Mouse (Mus musculus) adrenal gland, postnatal 14 days (tissue): Measurements from ENCODE around the gene Tespa1. TPM values are rescaled to one million over a fixed set of nuclear protein-coding genes. Genes with fewer than 3 reads are reported as not detected.
"Not testable (repeated sequence)": the region's sequence is repeated elsewhere in the genome, so short reads cannot be mapped to it uniquely, and the experiment has no call there.

Source experiments
- DNase-seq: peaks from one replicate; pipeline ENCODE4 v3.0.0; 2021; ENCODE audit warnings: mixed read lengths
- total RNA-seq: library from RNA; stranded (reverse); gene quantifications from 2 replicates; pipeline ENCODE4 v1.2.3, GENCODE M21; 2021

The Tespa1 gene
- total RNA-seq, 1 experiment from 2014 or later, result 1.1 TPM

GRCm38 (mm10) chr10:130363438-130364164 lies 40.9 kb downstream of the Tespa1 start:
- DNase-seq, result no peak

GRCm38 (mm10) chr10:130364766-130365165 lies 42.1 kb downstream of the Tespa1 start:
- no peak for DNase-seq

DNA sequence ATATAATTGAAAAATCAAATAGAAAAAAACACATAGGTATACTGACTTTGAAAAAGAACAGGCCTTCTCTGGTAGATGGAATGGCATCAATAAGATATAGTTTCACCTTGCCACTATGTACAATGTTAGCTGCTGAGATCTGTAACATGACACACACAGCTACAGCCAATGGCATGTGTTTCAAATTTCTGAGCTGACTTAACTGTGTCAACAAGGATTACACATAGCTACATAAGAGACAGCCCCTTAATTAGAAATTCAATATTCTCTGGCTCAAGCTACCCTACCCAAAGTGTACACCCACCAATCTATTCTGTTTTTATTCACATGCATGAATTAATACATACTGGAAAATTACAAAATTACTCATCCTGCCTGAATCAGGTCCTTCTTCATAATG lies 45.7 kb downstream of the Tespa1 start:
- DNase-seq, result no peak

- no peak for DNase-seq
Measured at GRCm38 (mm10) chr10:130370005-130370682, 47.5 kb downstream of the Tespa1 start.

GRCm38 (mm10) chr10:130371644-130372043 lies 49.0 kb downstream of the Tespa1 start:
- no peak for DNase-seq

GRCm38 (mm10) chr10:130372491-130373173 lies 50.0 kb downstream of the Tespa1 start:
- no peak for DNase-seq

DNA sequence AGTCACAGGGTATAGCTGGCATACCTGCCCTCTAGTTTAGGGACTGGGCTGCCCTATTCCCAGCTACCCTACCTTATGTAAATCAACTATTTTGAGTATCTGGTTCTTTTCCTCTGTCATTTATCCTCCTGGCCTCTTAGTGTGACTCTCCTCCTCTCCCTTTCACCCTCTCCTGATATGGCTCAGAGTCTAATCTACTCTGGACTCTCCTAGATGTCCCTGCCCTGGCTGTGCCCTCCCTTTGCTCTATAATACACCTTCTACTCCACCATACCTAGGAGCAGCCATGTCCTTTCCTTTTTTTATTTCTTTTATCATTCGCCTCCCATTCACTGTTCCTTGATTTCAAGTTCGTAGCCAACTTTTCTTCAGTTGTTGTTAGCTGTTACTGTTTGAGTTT lies 52.5 kb downstream of the Tespa1 start:
- DNase-seq, result no peak

DNA sequence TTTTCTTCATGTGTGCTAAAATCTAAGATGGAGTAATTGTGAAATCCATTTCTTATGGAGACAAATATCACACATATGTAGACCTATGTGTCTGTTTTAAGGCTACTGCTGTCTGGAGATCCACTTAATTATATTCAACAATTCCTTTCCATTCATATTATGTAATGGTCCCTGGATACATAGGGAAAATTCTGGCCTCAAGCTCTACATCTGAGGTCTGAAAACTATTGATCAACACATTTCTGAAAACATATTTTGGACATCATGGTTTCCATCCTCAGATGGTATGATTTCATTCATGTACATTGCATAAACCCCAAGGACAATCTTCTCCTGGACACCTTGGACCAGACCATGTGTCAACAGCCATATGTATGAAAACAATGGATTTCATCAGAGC lies 71.6 kb downstream of the Tespa1 start, which contains the start of gene Vmn2r84:
Gene Vmn2r84, minus strand, starts transcription at position 101 of the 400 bp plus-strand sequence.
- DNase-seq, result no peak

DNA sequence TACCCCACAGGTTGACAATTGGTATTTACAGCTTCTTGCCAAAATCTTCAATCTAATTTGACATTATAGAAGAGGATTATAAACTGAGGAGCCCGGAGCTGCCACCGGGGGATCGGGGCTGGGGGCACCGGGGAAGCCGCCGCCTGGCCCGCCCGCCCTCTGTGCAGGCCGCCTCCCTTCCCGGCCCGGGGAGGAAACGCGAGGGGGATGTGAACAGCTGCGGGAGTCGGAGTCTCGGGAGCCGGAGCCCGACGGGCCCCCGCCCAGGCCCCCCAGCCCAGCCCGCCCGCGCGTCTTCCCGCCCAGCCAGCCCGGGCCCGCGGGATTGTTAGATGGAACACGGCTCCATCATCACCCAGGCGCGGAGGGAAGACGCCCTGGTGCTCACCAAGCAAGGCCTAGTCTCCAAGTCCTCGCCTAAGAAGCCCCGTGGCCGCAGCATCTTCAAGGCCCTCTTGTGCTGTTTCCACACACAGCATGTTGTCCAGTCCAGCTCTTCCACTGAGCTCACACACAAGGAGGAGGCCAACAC lies 89.6 kb downstream of the Tespa1 start:
- not testable (repeated sequence) for DNase-seq

Other genes with a start within 250 kb of the Tespa1 start
- gene Olfr823, start 207.5 kb upstream of the Tespa1 start, total RNA-seq, result not detected in 2 replicates
- not detected in 2 replicates for gene Olfr824, start 192.9 kb upstream of the Tespa1 start, total RNA-seq
- gene Olfr825, start 156.1 kb upstream of the Tespa1 start, total RNA-seq, result not detected in 2 replicates
- not detected in 2 replicates for gene Olfr826, start 138.7 kb upstream of the Tespa1 start, total RNA-seq
- gene Olfr827, start 108.5 kb upstream of the Tespa1 start, total RNA-seq, result not detected in 2 replicates
- gene Neurod4, start 42.6 kb upstream of the Tespa1 start, total RNA-seq, result 0.38 and 0.59 TPM in 2 replicates
- gene Vmn2r84, start 71.5 kb downstream of the Tespa1 start, total RNA-seq, result not detected in 2 replicates
- not detected in 2 replicates for gene Vmn2r85, start 106.8 kb downstream of the Tespa1 start, total RNA-seq
- gene Vmn2r86, start 133.2 kb downstream of the Tespa1 start, total RNA-seq, result not detected in 2 replicates
- gene Vmn2r87, start 174.5 kb downstream of the Tespa1 start, total RNA-seq, result not detected in 2 replicates